Mouse (Mus musculus): ENCODE measurements around the gene Ribc2.

Gene Ribc2

GRCm38 (mm10) chr15:85179528-85180180, 47.8 kb downstream of the Ribc2 start:
- DNase-seq (ENCODE audit: low spot score) = no peak

- DNase-seq (ENCODE audit: low spot score) = no peak
Measured at GRCm38 (mm10) chr15:85180368-85180767, 48.5 kb downstream of the Ribc2 start.

GRCm38 (mm10) chr15:85182063-85182462, 50.2 kb downstream of the Ribc2 start:
- DNase-seq (ENCODE audit: low spot score) = no peak

- no peak for DNase-seq (ENCODE audit: low spot score)
Measured at GRCm38 (mm10) chr15:85186916-85187315, 55.0 kb downstream of the Ribc2 start.

- DNase-seq (ENCODE audit: low spot score) = no peak
Measured at GRCm38 (mm10) chr15:85188167-85188778, 56.4 kb downstream of the Ribc2 start.

Measured in ovary, postnatal 36 days (tissue).